Mouse (Mus musculus) embryonic facial prominence, embryonic 14.5 days (tissue): ENCODE measurements around the gene Mxra8. TPM values are rescaled to one million over a fixed set of nuclear protein-coding genes. Genes with fewer than 3 reads are reported as not detected.
A peak's percentile ranks its signal among the peaks of the same experiment; 100 is the strongest.

Experiments
- ATAC-seq: fragments of 200-750 bp; cut with Nextera tagmentation; 2 replicates; pipeline ENCODE4 v1.8.0; 2017; ENCODE audit warnings: low read depth, moderate number of reproducible peaks, moderate TSS enrichment
- DNase-seq: peaks from one replicate; pipeline ENCODE4 v3.0.0-alpha.2; 2015; ENCODE audit warnings: low spot score
- H3K27ac ChIP-seq: fragments of 300-500 bp; sonication (generic); replicated peaks from 2 replicates; pipeline ENCODE4 v1.5.1; 2014; ENCODE audit warnings: low read depth, mild to moderate bottlenecking, low read length, moderate library complexity
- H3K27me3 ChIP-seq: fragments of 300-500 bp; sonication (generic); replicated peaks from 2 replicates; pipeline ENCODE4 v1.6.1; 2014; ENCODE audit warnings: low read length; ENCODE audit not compliant: control insufficient read depth, insufficient read depth
- H3K36me3 ChIP-seq: fragments of 300-500 bp; sonication (generic); 2 replicates; pipeline ENCODE4 v1.6.1; 2014; ENCODE audit warnings: low read length, mixed read lengths; ENCODE audit not compliant: control insufficient read depth, insufficient read depth
- H3K4me1 ChIP-seq: fragments of 300-500 bp; sonication (generic); 2 replicates; pipeline ENCODE4 v1.6.1; 2014; ENCODE audit warnings: antibody characterized with exemption, low read length; ENCODE audit not compliant: control insufficient read depth, insufficient read depth
- H3K4me2 ChIP-seq: fragments of 300-500 bp; sonication (generic); 2 replicates; pipeline ENCODE4 v1.6.1; 2014; ENCODE audit warnings: low read depth, mild to moderate bottlenecking, low read length, moderate library complexity, mixed read lengths
- H3K4me3 ChIP-seq: fragments of 300-500 bp; sonication (generic); 2 replicates; pipeline ENCODE4 v1.5.1; 2014; ENCODE audit warnings: low read depth, mild to moderate bottlenecking, low read length
- H3K9ac ChIP-seq: fragments of 300-500 bp; sonication (generic); 2 replicates; pipeline ENCODE4 v1.6.1; 2014; ENCODE audit warnings: low read depth, mild to moderate bottlenecking, low read length, moderate library complexity, mixed read lengths
- H3K9me3 ChIP-seq: fragments of 300-500 bp; sonication (generic); 2 replicates; pipeline ENCODE4 v1.6.1; 2016; ENCODE audit warnings: low read length; ENCODE audit not compliant: control insufficient read depth
- WGBS: fragments of 180-500 bp; shearing (Covaris S2); extraction: QIAGEN DNeasy Blood & Tissue Kit; methylation state at CpG from one replicate; pipeline ENCODE4 v1.1.7; 2014; 5-methylcytosine and 5-hydroxymethylcytosine counted together
- polyA plus RNA-seq: library from polyadenylated mRNA; unstranded; fragments of >200 nt; fragmentation: Nextera tagmentation; extraction: Ambion mirVana; gene quantifications from 2 replicates; pipeline ENCODE4 v1.2.1, GENCODE M21; 2014

The Mxra8 gene
- polyA plus RNA-seq, 1 experiment from 2014 or later = 138 TPM

DNA sequence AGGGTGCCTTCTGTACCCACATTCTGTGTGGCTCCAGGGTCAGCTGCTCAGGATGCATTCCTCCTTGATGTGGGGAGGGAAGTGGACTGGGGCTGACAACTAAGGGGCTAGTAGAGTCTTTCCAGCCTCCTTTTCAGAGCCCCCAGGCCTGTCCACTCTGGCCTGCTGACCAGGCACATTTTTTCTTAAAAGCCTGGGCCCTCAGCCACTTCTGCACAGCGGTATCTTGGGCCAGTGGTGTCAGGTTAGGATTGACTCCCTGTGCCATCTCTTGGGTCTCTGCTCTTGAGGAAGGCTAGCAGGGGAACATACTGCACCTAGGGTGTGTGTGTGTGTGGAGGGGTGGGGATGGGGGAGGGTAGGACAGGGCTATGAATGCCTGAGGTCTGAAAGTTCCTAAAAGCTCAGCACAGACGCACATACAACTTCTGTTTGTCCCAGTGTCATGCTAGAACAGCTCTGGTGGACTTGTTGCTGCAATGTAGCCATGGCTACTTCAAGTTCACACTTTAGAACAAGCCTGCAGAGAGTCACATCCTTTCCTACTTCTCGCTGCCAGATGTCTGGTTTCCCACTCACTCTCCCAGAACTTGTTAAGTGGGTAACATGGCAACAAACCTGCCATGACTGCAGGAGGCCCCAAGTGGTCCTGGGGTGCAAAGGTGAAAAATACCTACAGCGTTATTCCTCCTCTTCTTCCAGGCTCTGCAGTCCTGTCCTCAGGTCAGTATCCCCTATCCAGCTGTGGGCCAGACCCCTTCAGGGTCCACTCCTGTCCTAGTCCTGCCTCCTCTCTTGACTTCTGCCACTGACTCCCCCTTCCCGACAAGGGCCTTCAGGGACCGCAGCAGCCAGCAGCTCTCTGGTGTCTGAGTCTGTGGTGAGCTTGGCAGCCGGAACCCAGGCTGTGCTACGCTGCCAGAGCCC, 859 bp downstream of the Mxra8 start:
- peak overlapping the region; percentile 81 for H3K27ac ChIP-seq
- DNase-seq (no peak), ATAC-seq (no peak)
- H3K9me3 ChIP-seq = no peaks in the 10 kb centered on the region
- peaks cover 14% of the 10 kb centered on the region; the same call in 1 of the 2 replicates for H3K36me3 ChIP-seq
- H3K27me3 ChIP-seq = no peaks in the 10 kb centered on the region
- H3K4me3 ChIP-seq = peak overlapping the region; percentile 52
- WGBS = 4% methylated on average over 7 of the region's 8 CpGs
- peaks cover 30% of the 10 kb centered on the region for H3K4me1 ChIP-seq
- peak overlapping the region; percentile 94 for H3K4me2 ChIP-seq
- peak overlapping the region; percentile 69 for H3K9ac ChIP-seq

DNA sequence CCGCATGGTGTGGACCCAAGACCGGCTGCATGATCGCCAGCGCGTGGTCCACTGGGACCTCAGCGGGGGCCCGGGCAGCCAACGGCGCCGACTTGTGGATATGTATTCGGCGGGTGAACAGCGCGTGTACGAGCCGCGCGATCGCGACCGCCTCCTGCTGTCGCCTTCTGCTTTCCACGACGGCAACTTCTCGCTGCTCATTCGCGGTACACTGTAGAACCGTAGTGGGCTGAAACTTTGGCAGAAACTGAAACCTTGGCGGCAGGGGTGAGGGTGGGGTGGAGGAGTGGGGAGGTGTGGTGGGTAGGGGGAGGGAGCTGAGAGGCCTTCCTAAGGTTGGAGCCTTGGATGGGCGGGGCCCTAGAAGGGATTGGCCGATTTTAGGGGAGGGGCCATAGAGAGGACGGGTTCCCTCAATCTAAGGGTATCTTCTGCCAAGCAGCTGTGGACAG, 1.5 kb downstream of the Mxra8 start:
- Histone ChIP-seq H3K4me1 (peaks cover 30% of the 10 kb centered on the region), H3K9ac (peak overlapping the region; percentile 69), H3K4me3 (peak overlapping the region; percentile 52), H3K36me3 (peaks cover 14% of the 10 kb centered on the region; the same call in 1 of the 2 replicates), H3K4me2 (peak overlapping the region; percentile 94), H3K27ac (peak overlapping the region; percentile 81), H3K9me3 (no peaks in the 10 kb centered on the region), H3K27me3 (no peaks in the 10 kb centered on the region)
- ATAC-seq (peak; percentile 58), DNase-seq (peak; percentile 89)
- WGBS = under 1% methylated on average over 31 of the region's 32 CpGs

DNA sequence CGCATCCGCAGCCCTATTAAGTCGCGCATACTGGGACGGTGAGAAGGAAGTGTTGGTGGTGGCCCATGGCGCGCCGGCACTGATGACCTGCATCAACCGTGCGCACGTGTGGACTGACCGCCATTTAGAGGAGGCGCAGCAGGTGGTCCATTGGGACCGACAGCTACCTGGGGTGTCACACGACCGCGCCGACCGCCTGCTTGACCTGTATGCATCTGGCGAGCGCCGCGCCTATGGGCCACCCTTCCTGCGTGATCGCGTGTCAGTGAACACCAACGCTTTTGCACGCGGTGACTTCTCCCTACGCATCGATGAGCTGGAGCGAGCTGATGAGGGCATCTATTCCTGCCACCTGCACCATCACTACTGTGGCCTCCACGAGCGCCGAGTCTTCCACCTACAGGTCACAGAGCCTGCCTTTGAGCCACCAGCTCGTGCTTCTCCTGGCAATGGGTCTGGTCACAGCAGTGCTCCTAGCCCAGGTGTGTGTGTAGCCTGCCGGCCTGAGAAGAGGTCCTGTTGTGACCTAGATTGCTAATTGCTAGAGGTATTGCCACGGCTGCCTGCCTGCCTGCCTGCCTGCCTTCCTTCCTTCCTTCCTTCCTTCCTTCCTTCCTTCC, 2.3 kb downstream of the Mxra8 start:
- H3K27ac ChIP-seq = no peak overlapping the region
- WGBS = 42% methylated on average over 38 of the region's 38 CpGs
- no peaks in the 10 kb centered on the region for H3K9me3 ChIP-seq
- H3K36me3 ChIP-seq = peaks cover 14% of the 10 kb centered on the region; the same call in 1 of the 2 replicates
- DNase-seq = no peak
- no peak overlapping the region for H3K9ac ChIP-seq
- H3K4me2 ChIP-seq = peak overlapping the region; percentile 94
- ATAC-seq = no peak
- peaks cover 34% of the 10 kb centered on the region for H3K4me1 ChIP-seq
- H3K27me3 ChIP-seq = no peaks in the 10 kb centered on the region
- peak overlapping the region; percentile 52 for H3K4me3 ChIP-seq

DNA sequence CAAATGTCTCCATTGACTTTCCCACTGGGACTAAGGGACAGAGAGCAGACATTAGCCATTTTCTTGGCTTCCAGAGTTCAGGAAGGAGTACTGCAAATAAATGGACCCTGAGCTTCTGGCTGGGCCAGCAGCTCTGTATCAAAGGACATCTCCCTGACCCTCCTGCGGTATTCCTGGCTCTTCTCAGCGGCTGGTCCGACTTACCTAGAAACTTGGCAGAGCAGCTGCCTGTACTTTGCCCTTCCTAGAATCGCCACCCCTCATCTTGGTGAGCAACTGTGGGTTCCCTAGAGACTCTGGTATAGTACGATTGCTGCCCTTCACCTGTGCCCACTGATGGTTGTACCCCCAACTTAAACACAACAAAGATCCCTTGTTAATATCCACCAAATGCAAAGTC, 3.8 kb downstream of the Mxra8 start:
- Histone ChIP-seq H3K36me3 (peaks cover 14% of the 10 kb centered on the region; the same call in 1 of the 2 replicates), H3K4me2 (no peak overlapping the region), H3K9me3 (no peaks in the 10 kb centered on the region), H3K4me3 (no peak overlapping the region), H3K9ac (no peak overlapping the region), H3K27me3 (no peaks in the 10 kb centered on the region), H3K4me1 (peaks cover 31% of the 10 kb centered on the region), H3K27ac (no peak overlapping the region)
- WGBS = 89% methylated on average over 5 of the region's 5 CpGs
- ATAC-seq = no peak
- no peak for DNase-seq

DNA sequence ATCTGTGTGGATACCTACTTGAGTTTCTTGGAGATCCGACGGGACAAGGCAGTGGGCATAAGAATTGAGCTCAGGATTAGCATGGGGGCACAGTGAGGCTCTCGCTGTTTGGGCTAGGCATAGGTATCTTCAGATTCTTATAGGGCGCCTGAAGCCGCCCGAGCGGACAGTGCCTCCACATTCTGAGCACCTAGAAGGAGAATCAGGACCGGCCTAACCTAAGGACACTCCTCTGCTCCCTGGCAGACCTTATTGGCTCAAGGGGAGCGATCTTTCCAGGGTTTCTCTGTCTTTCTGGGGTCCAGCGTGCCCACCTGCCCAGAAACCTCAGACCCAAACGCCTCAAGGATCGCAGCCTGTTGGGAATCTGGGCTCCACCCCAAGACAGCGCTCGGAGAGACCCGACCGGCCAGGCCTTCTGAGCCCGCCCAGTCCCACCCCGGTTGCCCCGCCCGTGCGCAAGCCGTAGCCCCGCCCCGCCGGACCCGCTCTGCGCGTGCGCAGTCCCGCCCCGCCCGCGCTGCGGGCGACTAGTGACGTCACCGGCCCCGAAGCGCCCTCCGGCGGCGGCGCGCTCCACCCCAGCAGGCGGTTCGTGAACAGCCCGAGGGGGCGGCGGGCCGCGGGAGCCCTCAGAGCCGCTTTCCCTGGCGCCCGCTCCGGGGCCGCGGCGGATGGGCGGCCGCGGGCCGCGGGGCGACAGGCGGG, 7.5 kb downstream of the Mxra8 start, which contains the start of gene Dvl1:
Gene Dvl1, plus strand, starts transcription at position 532 of the 708 bp plus-strand sequence.
- H3K9ac ChIP-seq = peak within 1 kb of the TSS; percentile 80
- peaks cover 8% of the 10 kb centered on the region; the same call in 1 of the 2 replicates for H3K36me3 ChIP-seq
- peak within 1 kb of the TSS; percentile 72 for H3K27ac ChIP-seq
- no peaks in the 10 kb centered on the region for H3K27me3 ChIP-seq
- H3K4me3 ChIP-seq = peak within 1 kb of the TSS; percentile 86
- ATAC-seq = peak; percentile 92
- WGBS = 8% methylated on average over 12 of the region's 65 CpGs
- H3K9me3 ChIP-seq = no peaks in the 10 kb centered on the region
- DNase-seq = peak; percentile 94
- H3K4me1 ChIP-seq = peaks cover 15% of the 10 kb centered on the region
- peak within 1 kb of the TSS; percentile 96 for H3K4me2 ChIP-seq

DNA sequence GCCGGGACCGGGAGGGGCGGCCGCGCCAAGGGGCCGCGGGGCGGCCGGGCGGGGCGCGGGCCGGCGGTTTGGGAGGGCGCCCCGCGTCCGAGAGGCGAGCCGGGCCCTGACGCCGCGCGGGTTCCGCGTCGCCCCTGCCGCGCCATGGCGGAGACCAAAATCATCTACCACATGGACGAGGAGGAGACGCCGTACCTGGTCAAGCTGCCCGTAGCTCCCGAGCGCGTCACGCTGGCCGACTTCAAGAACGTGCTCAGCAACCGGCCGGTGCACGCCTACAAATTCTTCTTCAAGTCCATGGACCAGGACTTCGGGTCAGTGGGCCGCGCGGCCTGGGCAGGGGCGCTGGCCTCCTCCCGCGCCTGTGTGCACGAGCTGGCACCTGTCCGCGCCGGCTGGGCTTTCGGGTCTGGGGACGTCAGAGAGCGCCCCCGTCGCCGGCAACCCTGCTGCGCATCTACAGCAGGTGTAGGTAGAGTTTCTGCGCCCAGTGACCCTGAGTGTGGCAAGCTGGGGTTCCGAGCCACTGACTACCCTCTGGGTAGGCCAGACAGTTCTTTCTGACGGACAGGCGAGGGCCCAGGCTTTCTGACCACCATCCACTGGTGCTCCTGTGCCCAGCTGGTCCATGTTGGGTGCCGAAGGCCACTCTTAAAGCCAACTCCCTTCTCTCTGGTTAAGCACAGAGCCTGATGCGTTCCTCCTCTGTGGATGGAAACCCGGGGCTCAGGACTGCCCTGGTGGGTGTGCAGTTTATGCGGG, 8.3 kb downstream of the Mxra8 start:
- peak overlapping the region; percentile 86 for H3K4me3 ChIP-seq
- 4% methylated on average over 33 of the region's 69 CpGs for WGBS
- H3K9me3 ChIP-seq = no peaks in the 10 kb centered on the region
- peak overlapping the region; percentile 96 for H3K4me2 ChIP-seq
- peak overlapping the region; percentile 69 for H3K27ac ChIP-seq
- H3K9ac ChIP-seq = peak overlapping the region; percentile 80
- H3K4me1 ChIP-seq = peaks cover 15% of the 10 kb centered on the region
- DNase-seq = peak; percentile 19
- ATAC-seq = peak; percentile 55
- H3K27me3 ChIP-seq = no peaks in the 10 kb centered on the region
- H3K36me3 ChIP-seq = peaks cover 8% of the 10 kb centered on the region; the same call in 1 of the 2 replicates

DNA sequence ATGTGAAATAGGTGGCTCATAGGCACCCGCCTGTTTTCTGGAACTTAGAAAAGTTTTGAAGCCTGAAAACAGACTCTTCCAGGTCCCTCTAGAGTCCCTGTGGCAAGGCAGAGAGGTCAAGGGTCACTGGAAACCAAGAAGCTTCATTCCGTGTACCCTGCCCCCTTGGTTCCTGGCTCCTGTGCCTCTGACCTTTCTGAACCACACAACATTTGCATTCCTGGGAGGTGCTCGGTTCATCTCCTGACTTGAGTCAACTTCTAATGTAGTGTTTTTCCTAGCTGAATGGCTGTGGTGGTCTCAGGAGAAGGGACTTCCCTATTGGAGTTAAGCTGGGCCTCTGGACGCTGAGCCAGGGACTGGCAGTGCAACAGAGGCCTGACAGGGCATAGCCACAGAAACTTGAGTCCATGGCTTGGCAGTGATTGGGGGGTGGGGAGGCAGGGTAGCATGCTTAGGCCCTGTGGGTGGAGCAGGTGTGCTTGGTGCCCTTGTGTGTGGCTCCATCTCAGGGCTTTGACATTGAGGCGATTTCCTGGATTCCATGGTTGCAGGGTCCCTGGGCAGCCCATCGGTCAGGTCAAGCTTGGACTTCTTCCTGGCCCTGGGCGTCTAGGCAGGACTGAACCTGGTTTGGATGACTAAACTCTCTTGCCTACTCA, 9.1 kb downstream of the Mxra8 start:
- ATAC-seq = no peak
- Histone ChIP-seq H3K27me3 (no peaks in the 10 kb centered on the region), H3K4me1 (peaks cover 15% of the 10 kb centered on the region), H3K9me3 (no peaks in the 10 kb centered on the region), H3K4me2 (peak overlapping the region; percentile 96), H3K27ac (no peak overlapping the region), H3K36me3 (0 out of 2 replicates have a peak, but pooled peaks cover 6% of the 10 kb centered on the region), H3K4me3 (peak overlapping the region; percentile 86), H3K9ac (peak overlapping the region; percentile 80)
- WGBS = 62% methylated on average over 7 of the region's 7 CpGs
- no peak for DNase-seq
